Mouse (Mus musculus): ENCODE measurements around the gene Dok3. TPM values are rescaled to one million over a fixed set of nuclear protein-coding genes. Genes with fewer than 3 reads are reported as not detected.

Gene Dok3
- polyA plus RNA-seq, 1 experiment from 2014 or later, result 1.5 TPM

- POLR2A ChIA-PET, result interaction anchor here (1.1 kb wide), 1 partner anchor 44 kb away, joined by 3 read pairs; no protein-coding TSS in a partner anchor
- CTCF ChIA-PET, result interaction anchor here (0.7 to 1.0 kb wide), 2 partner anchors 9 kb away, joined by 3 read pairs; partner anchors contain the start of gene Pdlim7
- no peak for ATAC-seq
- peaks cover 3% of the 10 kb centered on the region for H3K27me3 ChIP-seq
- no peak for DNase-seq (ENCODE audit: low read depth, low spot score)
- in situ Hi-C loops (cut with MboI; ENCODE audit: low pct_unique_long_range_greater_than_20kb), result no loop called here
- TF ChIP-seq CTCF (IDR thresholded peaks at IDR 0.05), result no peak
Measured at GRCm38 (mm10) chr13:55522730-55523129, 6.4 kb downstream of the Dok3 start.

GRCm38 (mm10) chr13:55519606-55520005 is 9.5 kb downstream of the Dok3 start:
- in situ Hi-C loops (cut with MboI; ENCODE audit: low pct_unique_long_range_greater_than_20kb), result loop anchor here (5.0 kb wide), 2 partner anchors 112 to 187 kb away; no protein-coding TSS in a partner anchor
- DNase-seq (ENCODE audit: low read depth, low spot score) (no peak), ATAC-seq (no peak)
- CTCF ChIA-PET, result interaction anchor here (0.8 kb wide), 1 partner anchor 13 kb away, joined by 3 read pairs; no protein-coding TSS in a partner anchor
- POLR2A ChIA-PET, result no interaction called here
- peaks cover 6% of the 10 kb centered on the region for H3K27me3 ChIP-seq
- TF ChIP-seq CTCF (IDR thresholded peaks at IDR 0.05), result no peak

GRCm38 (mm10) chr13:55516955-55517354 is 12.1 kb downstream of the Dok3 start:
- POLR2A ChIA-PET, result no interaction called here
- DNase-seq (ENCODE audit: low read depth, low spot score) (peak; percentile 35), ATAC-seq (no peak)
- TF ChIP-seq CTCF (IDR thresholded peaks at IDR 0.05), result no peak
- in situ Hi-C loops (cut with MboI; ENCODE audit: low pct_unique_long_range_greater_than_20kb), result loop anchor here (5.0 kb wide), 2 partner anchors 110 to 185 kb away; no protein-coding TSS in a partner anchor
- H3K27me3 ChIP-seq, result peaks cover 6% of the 10 kb centered on the region
- CTCF ChIA-PET, result interaction anchor here (0.9 to 1.7 kb wide), 3 partner anchors 47 to 109 kb away, joined by 3 to 5 read pairs (median 3); no protein-coding TSS in a partner anchor

GRCm38 (mm10) chr13:55513828-55514227 is 15.3 kb downstream of the Dok3 start:
- in situ Hi-C loops (cut with MboI; ENCODE audit: low pct_unique_long_range_greater_than_20kb), result loop anchor here (5.0 kb wide), 1 partner anchor 37 kb away; no protein-coding TSS in a partner anchor
- ChIA-PET CTCF (interaction anchor here (0.6 to 2.5 kb wide), 11 partner anchors 9 to 109 kb away, joined by 3 to 14 read pairs (median 3); partner anchors contain the start of gene Dok3), POLR2A (interaction anchor here (1.1 to 2.1 kb wide), 2 partner anchors 42 to 184 kb away, joined by 5 to 7 read pairs; partner anchors contain the start of gene Mxd3)
- H3K27me3 ChIP-seq, result peaks cover 3% of the 10 kb centered on the region
- ATAC-seq, result no peak
- TF ChIP-seq CTCF (IDR thresholded peaks at IDR 0.05), result no peak
- DNase-seq (ENCODE audit: low read depth, low spot score), result no peak

- CTCF ChIA-PET, result interaction anchor here (0.7 to 2.5 kb wide), 10 partner anchors 10 to 108 kb away, joined by 3 to 14 read pairs (median 3); partner anchors contain the start of gene Dok3
- POLR2A ChIA-PET, result interaction anchor here (1.3 to 2.1 kb wide), 2 partner anchors 30 to 42 kb away, joined by 6 to 7 read pairs; no protein-coding TSS in a partner anchor
- H3K27me3 ChIP-seq, result peaks cover 3% of the 10 kb centered on the region
- ATAC-seq, result peak; percentile 69
- in situ Hi-C loops (cut with MboI; ENCODE audit: low pct_unique_long_range_greater_than_20kb), result loop anchor here (5.0 kb wide), 1 partner anchor 36 kb away; no protein-coding TSS in a partner anchor
- peak; percentile 86 for DNase-seq (ENCODE audit: low read depth, low spot score)
- no peak for TF ChIP-seq CTCF (IDR thresholded peaks at IDR 0.05)
Measured at GRCm38 (mm10) chr13:55513111-55513748, 15.9 kb downstream of the Dok3 start, which contains the start of gene Pdlim7. Gene Pdlim7, minus strand, starts transcription at chr13:55513676.

- peaks cover 3% of the 10 kb centered on the region for H3K27me3 ChIP-seq
- in situ Hi-C loops (cut with MboI; ENCODE audit: low pct_unique_long_range_greater_than_20kb), result loop anchor here (5.0 kb wide), 1 partner anchor 35 kb away; no protein-coding TSS in a partner anchor
- CTCF ChIA-PET, result interaction anchor here (1.3 kb wide), 1 partner anchor 20 kb away, joined by 3 read pairs; no protein-coding TSS in a partner anchor
- TF ChIP-seq CTCF (IDR thresholded peaks at IDR 0.05), result no peak
- POLR2A ChIA-PET, result interaction anchor here (1.0 to 2.1 kb wide), 5 partner anchors 15 to 41 kb away, joined by 3 to 7 read pairs (median 6); no protein-coding TSS in a partner anchor
- peak; percentile 17 for ATAC-seq
- DNase-seq (ENCODE audit: low read depth, low spot score), result peak; percentile 30
Measured at GRCm38 (mm10) chr13:55512379-55513031, 16.6 kb downstream of the Dok3 start.

GRCm38 (mm10) chr13:55511492-55511861 is 17.6 kb downstream of the Dok3 start:
- ChIA-PET POLR2A (interaction anchor here (0.6 to 2.0 kb wide), 4 partner anchors 9 to 34 kb away, joined by 3 to 6 read pairs (median 4); no protein-coding TSS in a partner anchor), CTCF (interaction anchor here (1.1 to 1.3 kb wide), 2 partner anchors 19 to 22 kb away, joined by 3 read pairs; no protein-coding TSS in a partner anchor)
- in situ Hi-C loops (cut with MboI; ENCODE audit: low pct_unique_long_range_greater_than_20kb), result loop anchor here (5.0 kb wide), 1 partner anchor 34 kb away; no protein-coding TSS in a partner anchor
- H3K27me3 ChIP-seq, result peaks cover 3% of the 10 kb centered on the region
- ATAC-seq, result peak; percentile 20
- DNase-seq (ENCODE audit: low read depth, low spot score), result no peak
- TF ChIP-seq CTCF (IDR thresholded peaks at IDR 0.05), result no peak

GRCm38 (mm10) chr13:55510668-55511491 is 18.2 kb downstream of the Dok3 start:
- ChIA-PET POLR2A (interaction anchor here (0.5 to 2.0 kb wide), 5 partner anchors 8 to 33 kb away, joined by 3 to 6 read pairs (median 3); no protein-coding TSS in a partner anchor), CTCF (interaction anchor here (1.1 to 1.3 kb wide), 2 partner anchors 18 to 23 kb away, joined by 3 read pairs; no protein-coding TSS in a partner anchor)
- in situ Hi-C loops (cut with MboI; ENCODE audit: low pct_unique_long_range_greater_than_20kb), result loop anchor here (5.0 kb wide), 1 partner anchor 34 kb away; no protein-coding TSS in a partner anchor
- peaks cover 3% of the 10 kb centered on the region for H3K27me3 ChIP-seq
- TF ChIP-seq CTCF (IDR thresholded peaks at IDR 0.05), result no peak
- ATAC-seq, result peak; percentile 55
- peak; percentile 96 for DNase-seq (ENCODE audit: low read depth, low spot score)

- ChIA-PET CTCF (no interaction called here), POLR2A (interaction anchor here (0.5 kb wide), 1 partner anchor 15 kb away, joined by 3 read pairs; no protein-coding TSS in a partner anchor)
- ATAC-seq (peak; percentile 26), DNase-seq (ENCODE audit: low read depth, low spot score) (no peak)
- in situ Hi-C loops (cut with MboI; ENCODE audit: low pct_unique_long_range_greater_than_20kb), result loop anchor here (5.0 kb wide), 1 partner anchor 33 kb away; no protein-coding TSS in a partner anchor
- no peak for TF ChIP-seq CTCF (IDR thresholded peaks at IDR 0.05)
- no peaks in the 10 kb centered on the region for H3K27me3 ChIP-seq
Measured at GRCm38 (mm10) chr13:55510332-55510667, 18.8 kb downstream of the Dok3 start.

Measured in Patski (cell line).